Mouse (Mus musculus) retina, embryonic 14.5 days (tissue): ENCODE measurements around the gene Impad1.

Source experiments
- DNase-seq: peaks from one replicate; pipeline ENCODE4 v3.0.0-alpha.2; 2015; ENCODE audit warnings: low spot score

The Impad1 gene

GRCm38 (mm10) chr4:4792992-4793834 is at the start of gene Impad1:
Gene Impad1, minus strand, starts transcription at chr4:4793355.
- DNase-seq: peak; percentile 89

DNA sequence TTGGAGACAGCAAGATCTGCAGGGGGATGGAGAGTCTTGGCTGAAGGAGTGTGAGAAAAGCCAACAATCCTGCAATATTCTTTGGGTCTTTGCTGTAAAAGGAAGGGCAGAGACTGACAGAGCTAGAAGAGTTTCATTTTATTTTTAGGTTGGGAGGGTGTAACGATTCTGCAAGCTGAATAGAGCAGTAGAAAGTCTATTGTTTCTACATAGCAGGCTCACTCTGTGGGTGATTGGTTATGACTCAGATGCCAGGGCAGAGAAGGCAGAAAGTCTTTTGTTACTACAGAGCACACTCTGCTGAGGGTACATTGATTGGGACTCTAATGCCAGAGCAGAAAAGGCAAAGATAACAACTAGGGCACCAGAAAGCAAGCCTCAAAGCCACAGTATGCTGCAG is 47.0 kb upstream of the Impad1 start:
- no peak for DNase-seq

GRCm38 (mm10) chr4:4833789-4834295 is 40.7 kb upstream of the Impad1 start:
- DNase-seq: no peak

DNA sequence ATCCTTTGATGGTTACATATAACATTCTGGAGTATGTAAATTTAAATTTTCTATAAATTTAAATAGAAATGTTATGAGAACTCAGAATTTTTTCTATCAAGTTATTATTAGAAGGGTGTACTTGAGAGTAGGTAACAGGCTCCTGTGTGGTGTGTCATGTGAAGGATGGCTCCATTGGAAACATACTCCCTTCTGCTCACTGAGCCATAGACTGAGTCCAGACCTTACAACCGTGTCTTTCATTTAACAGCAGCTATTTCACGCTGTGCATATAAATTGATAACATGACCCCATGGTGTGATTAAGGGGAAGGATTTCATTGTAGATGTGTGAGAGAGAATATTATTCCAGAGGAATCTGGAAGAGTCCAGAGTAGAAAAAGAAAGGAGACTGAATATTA is 35.0 kb upstream of the Impad1 start:
- DNase-seq: no peak

DNA sequence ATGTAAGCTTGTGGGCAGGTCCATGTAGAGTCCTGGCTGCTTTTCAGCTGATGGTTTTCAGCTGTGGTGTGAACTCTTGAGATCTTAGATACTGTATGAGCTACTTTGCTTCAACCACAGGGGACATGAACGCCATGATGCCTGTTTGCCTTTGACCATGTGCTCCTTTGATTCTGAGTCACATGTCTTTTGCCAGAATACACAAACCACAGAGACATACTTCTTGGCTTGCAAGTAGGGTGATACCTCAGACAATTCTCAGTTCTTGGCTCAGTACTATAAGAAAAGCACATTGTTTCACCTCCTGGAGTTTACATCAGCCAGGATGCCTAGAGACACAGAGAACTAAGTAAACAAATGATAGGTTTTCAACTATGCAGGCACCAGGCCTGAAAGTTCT is 29.0 kb upstream of the Impad1 start:
- no peak for DNase-seq

DNA sequence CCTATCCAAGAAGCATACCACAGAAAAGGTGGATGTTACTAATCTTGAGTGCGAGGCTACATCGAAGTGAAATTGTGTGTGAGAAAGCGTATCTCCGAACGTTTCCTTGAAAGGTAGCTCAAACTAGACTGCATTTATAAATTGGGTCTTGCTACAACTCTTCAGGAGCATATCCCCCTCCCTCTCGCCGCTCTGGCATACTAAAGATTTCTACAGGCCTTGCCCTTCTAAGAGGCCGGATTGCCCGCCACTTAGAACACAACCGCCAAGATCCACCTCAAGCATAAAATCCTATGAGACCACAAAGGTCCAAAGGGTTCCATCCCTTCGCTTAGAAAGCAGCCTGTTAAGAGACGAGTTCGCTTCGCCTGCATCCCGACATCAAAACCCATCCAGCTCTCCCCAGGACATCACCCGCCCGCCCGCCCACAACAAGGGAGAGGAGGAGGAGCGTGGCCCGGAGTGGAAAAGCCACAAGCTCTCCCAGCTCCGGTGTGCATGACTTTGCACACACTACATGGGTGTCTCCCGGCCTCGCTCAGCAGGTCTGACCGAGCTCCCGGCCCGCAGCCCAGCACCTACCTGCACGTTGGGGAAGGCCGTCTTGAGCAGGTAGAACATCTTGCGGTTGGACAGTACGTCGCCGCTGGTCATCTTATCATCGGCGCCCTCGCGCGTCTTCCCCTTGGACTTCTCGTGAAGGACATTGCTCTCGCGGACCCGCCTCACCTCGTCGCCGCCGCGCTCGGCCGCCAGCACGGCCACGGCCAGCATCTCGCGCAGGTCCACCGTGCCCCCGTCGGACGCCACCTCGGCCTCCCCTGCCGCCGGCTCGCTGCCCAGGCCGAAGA is 789 bp downstream of the Impad1 start:
- DNase-seq: peak; percentile 53

- no peak for DNase-seq
Observed at GRCm38 (mm10) chr4:4791180-4791579, 2.0 kb downstream of the Impad1 start.

- DNase-seq: no peak
Observed at GRCm38 (mm10) chr4:4785169-4785568, 8.0 kb downstream of the Impad1 start.

GRCm38 (mm10) chr4:4784305-4784704 is 8.8 kb downstream of the Impad1 start:
- no peak for DNase-seq

DNA sequence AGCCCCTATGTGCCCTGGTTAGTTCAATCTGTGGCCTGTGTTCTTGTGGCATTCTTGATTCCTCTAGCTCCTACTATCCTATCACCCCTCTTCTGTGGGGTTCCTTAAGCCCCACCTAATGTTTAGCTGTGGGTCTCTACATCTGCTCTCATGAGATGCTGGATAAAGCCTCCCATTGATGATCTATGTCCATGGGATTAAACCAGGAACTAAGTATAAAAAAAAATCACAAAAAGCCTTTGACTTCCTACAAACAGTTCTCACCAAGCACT is 9.5 kb downstream of the Impad1 start:
- no peak for DNase-seq

- DNase-seq: no peak
Observed at GRCm38 (mm10) chr4:4782882-4783685, 10.1 kb downstream of the Impad1 start.

GRCm38 (mm10) chr4:4779265-4779770 is 13.8 kb downstream of the Impad1 start:
- no peak for DNase-seq

DNA sequence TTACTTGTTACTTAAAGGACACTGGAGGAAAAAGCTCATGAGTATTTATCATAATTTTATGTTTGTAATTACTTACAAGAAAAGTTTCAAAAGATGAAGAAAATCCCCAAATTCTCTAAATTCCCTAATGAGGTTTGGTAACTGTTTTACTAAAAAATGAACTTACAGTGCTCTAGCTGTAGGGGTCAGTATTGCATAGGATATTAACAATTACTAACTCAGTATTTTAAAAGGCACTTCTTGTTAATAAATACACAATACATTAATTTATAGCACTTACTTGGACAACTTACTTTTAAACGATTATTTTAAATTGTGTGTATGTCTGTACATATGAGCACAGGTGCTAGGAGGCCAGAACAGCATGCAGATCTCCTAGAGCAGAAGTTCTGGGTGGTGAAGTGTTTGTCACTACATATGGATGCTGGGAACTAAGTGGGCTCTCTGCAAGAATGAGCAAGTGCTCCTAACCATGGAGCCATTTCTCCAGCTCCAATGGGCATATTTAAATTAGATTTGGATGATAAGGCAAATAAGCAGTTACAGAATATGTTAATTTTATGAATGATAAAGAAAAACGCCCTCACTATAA is 21.5 kb downstream of the Impad1 start:
- peak; percentile 47 for DNase-seq

GRCm38 (mm10) chr4:4765806-4766205 is 27.3 kb downstream of the Impad1 start:
- no peak for DNase-seq

DNA sequence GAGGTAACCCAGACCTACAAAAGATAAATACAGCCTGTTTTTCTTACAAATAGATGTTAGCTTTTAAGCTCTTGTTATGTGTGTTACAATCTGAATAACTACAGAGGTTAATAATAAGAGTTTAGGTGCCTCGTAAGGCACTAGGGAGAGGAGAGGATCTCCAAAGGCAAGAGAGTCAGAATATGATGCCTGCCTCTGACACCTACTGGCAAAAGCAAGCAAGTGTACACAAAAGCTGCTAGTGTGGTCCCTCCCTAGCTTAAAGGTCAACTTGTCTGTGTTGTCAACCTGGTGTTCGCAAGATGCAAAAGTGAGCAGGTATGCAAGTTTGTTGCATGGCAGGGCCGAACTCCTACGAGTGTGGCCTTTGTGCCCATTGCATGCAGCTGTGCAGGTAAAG is 34.8 kb downstream of the Impad1 start:
- DNase-seq: no peak

DNA sequence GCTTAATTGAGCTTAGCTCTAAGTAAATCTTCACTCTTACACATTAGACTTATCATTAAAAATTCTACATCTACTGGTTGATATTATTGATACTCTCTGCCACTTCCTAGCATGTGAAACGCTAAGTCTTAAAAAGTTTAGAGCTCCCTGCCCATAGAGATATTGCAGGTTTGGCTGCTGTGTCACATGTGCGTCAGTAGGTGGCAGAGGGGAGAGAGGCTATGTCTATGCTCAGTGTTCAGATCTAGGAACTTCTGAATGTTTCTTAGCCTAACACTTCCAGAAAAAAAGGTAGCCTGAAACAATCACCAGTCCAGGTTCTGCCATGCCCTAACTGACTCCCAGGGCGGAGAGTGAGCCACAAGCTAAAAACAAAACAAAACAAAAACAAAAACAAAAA is 63.7 kb downstream of the Impad1 start:
- peak; percentile 23 for DNase-seq

GRCm38 (mm10) chr4:4726241-4726776 is 66.8 kb downstream of the Impad1 start:
- no peak for DNase-seq

- DNase-seq: no peak
Observed at GRCm38 (mm10) chr4:4723821-4724220, 69.3 kb downstream of the Impad1 start.

DNA sequence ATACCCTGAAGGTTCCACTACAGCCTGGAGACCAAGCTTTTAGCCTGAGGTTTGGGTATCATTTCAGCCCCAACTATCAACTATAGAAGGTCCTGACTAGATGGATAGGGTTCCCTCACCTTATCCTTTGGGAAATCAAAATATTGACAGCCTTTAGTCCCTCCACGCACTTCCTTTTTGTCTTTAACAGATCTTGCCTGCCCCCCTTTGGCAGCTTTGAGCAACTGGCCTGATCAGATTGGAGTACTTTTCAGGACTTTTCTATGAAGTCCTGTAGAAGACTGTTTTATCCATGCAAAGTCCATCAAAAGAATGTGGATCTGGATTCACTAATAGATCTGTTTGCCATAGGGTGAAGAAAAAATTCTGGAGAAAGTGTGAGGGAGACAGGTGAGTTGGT is 71.1 kb downstream of the Impad1 start:
- DNase-seq: no peak

DNA sequence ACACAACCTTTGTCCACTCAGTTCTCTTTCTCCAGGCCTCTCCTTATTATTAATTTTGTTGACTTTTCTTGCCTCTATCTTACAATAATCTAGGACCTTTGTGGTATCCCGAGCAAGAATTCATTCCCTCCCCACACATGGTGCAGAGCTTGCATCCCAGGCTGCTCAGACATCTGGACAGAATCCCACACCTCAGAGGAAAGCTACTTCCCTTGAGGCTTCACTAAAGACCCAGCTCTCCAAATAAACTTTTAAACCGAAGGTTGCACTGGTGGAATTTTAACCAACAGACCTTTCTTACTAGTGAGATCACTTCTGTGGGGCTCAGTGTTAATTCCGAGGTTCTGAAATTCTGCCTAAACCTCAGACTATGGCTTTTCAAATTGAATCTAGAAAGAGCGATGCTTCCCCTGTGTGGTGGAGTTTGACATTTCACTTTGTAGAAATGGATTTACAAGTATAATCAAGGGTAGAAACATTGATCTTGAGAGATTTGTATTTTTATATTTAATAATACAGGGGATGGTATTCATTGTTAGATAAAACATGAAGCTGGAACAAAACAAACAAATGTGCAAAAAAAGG is 75.3 kb downstream of the Impad1 start:
- DNase-seq: peak; percentile 12
